Comparison of ENCODE assay signal across 19 mouse cellular contexts in genomic region chr16:19061796-19062195, GRCm38 (mm10).
A peak's percentile ranks its signal among the peaks of the same experiment; 100 is the strongest.
DNase-seq lines count a peak whose midpoint lies in the region; ATAC-seq and TF ChIP-seq lines count a peak whose summit lies in the region.
"Had no signal": no experiment of that assay in that cellular context is flagged by ENCODE, and none has a peak within 500 bp of the region (broad histone marks: within the 10 kb centered on the region; RNA-seq: fewer than 3 reads in every experiment).

No protein-coding gene starts in this region.

- no peak for TF ChIP-seq CTCF in spleen, adult 2 months (IDR thresholded peaks at IDR 0.05; ENCODE audit: extremely low read depth, insufficient read depth, insufficient read length, insufficient replicate concordance)
- TF ChIP-seq CTCF in CH12.LX (conservative IDR thresholded peaks at IDR 0.05 in 1 of 2, IDR thresholded peaks at IDR 0.05 in 1 of 2; ENCODE audit: low read depth in 2 of 2, low read length in 2 of 2): no peak
- TF ChIP-seq CTCF in small intestine, adult 2 months (IDR thresholded peaks at IDR 0.05; ENCODE audit: extremely low read depth, insufficient read length, insufficient replicate concordance, low read depth, low read length): no peak

- in situ Hi-C loops in CH12.LX (cut with MboI; ENCODE audit: low pct_ligation_motif_present, low pct_unique_long_range_greater_than_20kb, low sequenced_read_pairs): loop anchor here (5.0 to 10.0 kb wide), 2 partner anchors 34 to 57 kb away; no protein-coding TSS in a partner anchor

- 75% methylated on average over 3 of the region's 3 CpGs for WGBS in spleen, adult 2 months
- WGBS in small intestine, adult 2 months: 79% methylated on average over 3 of the region's 3 CpGs
- WGBS in hindbrain, embryonic 13.5 days: 85% methylated on average over 3 of the region's 3 CpGs

- H3K4me1 ChIP-seq in spleen, adult 2 months (ENCODE audit: control insufficient read depth, insufficient read depth, insufficient read length): peaks cover 8% of the 10 kb centered on the region
- H3K4me1 ChIP-seq in CH12.LX (ENCODE audit: control insufficient read depth in 1 of 2, insufficient read depth in 2 of 2): peaks cover 24 to 77% of the 10 kb centered on the region in 2 experiments
- no peaks in the 10 kb centered on the region for H3K4me1 ChIP-seq in small intestine, adult 2 months (ENCODE audit: control insufficient read depth, insufficient read depth, insufficient read length, low read length)
- no peaks in the 10 kb centered on the region for H3K4me1 ChIP-seq in hindbrain, embryonic 13.5 days (replicated peaks)
- H3K4me1 ChIP-seq: embryonic facial prominence, embryonic 10.5 days; embryonic facial prominence, embryonic 12.5 days; forebrain, embryonic 13.5 days; forebrain, embryonic 15.5 days had no signal

- H3K79me2 ChIP-seq in CH12.LX (replicated peaks; ENCODE audit: control insufficient read depth, extremely low read depth, insufficient read depth, poor library complexity, severe bottlenecking): peaks cover 22% of the 10 kb centered on the region

- peak overlapping the region; percentile 94 for H3K27ac ChIP-seq in spleen, adult 2 months (ENCODE audit: insufficient read depth, low read length)
- H3K27ac ChIP-seq in CH12.LX (ENCODE audit: insufficient read depth, low read depth): peak overlapping the region; percentile 98
- H3K27ac ChIP-seq in small intestine, adult 2 months (ENCODE audit: insufficient read depth, low read depth, low read length): peak overlapping the region; percentile 53
- H3K27ac ChIP-seq in hindbrain, embryonic 13.5 days: no peak overlapping the region
- H3K27ac ChIP-seq: embryonic facial prominence, embryonic 10.5 days; embryonic facial prominence, embryonic 12.5 days; forebrain, embryonic 13.5 days; forebrain, embryonic 15.5 days had no signal

- no peak for TF ChIP-seq EP300 in CH12.LX (IDR thresholded peaks at IDR 0.05; ENCODE audit: low read length)

- H3K27me3 ChIP-seq in spleen, adult 2 months (ENCODE audit: control insufficient read depth, insufficient read depth, low read length): no peaks in the 10 kb centered on the region
- no peaks in the 10 kb centered on the region for H3K27me3 ChIP-seq in CH12.LX (replicated peaks)
- no peaks in the 10 kb centered on the region for H3K27me3 ChIP-seq in small intestine, adult 2 months (ENCODE audit: control insufficient read depth, insufficient read depth, low read length)
- no peaks in the 10 kb centered on the region for H3K27me3 ChIP-seq in hindbrain, embryonic 13.5 days
- H3K27me3 ChIP-seq: embryonic facial prominence, embryonic 12.5 days; forebrain, embryonic 13.5 days; forebrain, embryonic 15.5 days had no signal

- TF ChIP-seq RAD21 in CH12.LX (IDR thresholded peaks at IDR 0.05; ENCODE audit: low read depth, low read length): no peak

- ATAC-seq in hindbrain, embryonic 13.5 days (ENCODE audit: low FRiP score): no peak
- ATAC-seq: CD4-positive, CD25-positive, alpha-beta regulatory T cell, adult 4 months; forebrain, embryonic 13.5 days; forebrain, embryonic 15.5 days; forebrain, postnatal 0 days had no signal

- dilution Hi-C loops in CH12.LX (cut with MboI; ENCODE audit: extremely low pct_ligation_motif_present, extremely low pct_unique_long_range_greater_than_20kb, low sequenced_read_pairs): no loop called here

- H3K4me2 ChIP-seq in CH12.LX (ENCODE audit: insufficient read depth, low read depth, poor library complexity, severe bottlenecking): peak overlapping the region; percentile 69
- H3K4me2 ChIP-seq in hindbrain, embryonic 13.5 days: no peak overlapping the region
- H3K4me2 ChIP-seq: embryonic facial prominence, embryonic 12.5 days; forebrain, embryonic 13.5 days; forebrain, embryonic 15.5 days had no signal

- peaks cover 14% of the 10 kb centered on the region for H3K36me3 ChIP-seq in spleen, adult 2 months (ENCODE audit: control insufficient read depth, insufficient read depth, low read length)
- peaks cover 12 to 22% of the 10 kb centered on the region in 2 experiments for H3K36me3 ChIP-seq in CH12.LX (replicated peaks in 1 of 2; ENCODE audit: control insufficient read depth in 1 of 2, insufficient read depth in 1 of 2, low read length in 1 of 2)
- no peaks in the 10 kb centered on the region for H3K36me3 ChIP-seq in small intestine, adult 2 months (ENCODE audit: control insufficient read depth, insufficient read depth, low read length)
- no peaks in the 10 kb centered on the region for H3K36me3 ChIP-seq in hindbrain, embryonic 13.5 days
- H3K36me3 ChIP-seq: embryonic facial prominence, embryonic 10.5 days; embryonic facial prominence, embryonic 12.5 days; forebrain, embryonic 15.5 days had no signal

- no peaks in the 10 kb centered on the region for H3K9me3 ChIP-seq in CH12.LX (replicated peaks; ENCODE audit: low read length)
- H3K9me3 ChIP-seq in hindbrain, embryonic 13.5 days: no peaks in the 10 kb centered on the region
- H3K9me3 ChIP-seq: embryonic facial prominence, embryonic 10.5 days; embryonic facial prominence, embryonic 12.5 days; forebrain, embryonic 13.5 days; forebrain, embryonic 15.5 days had no signal

- peak overlapping the region; percentile 56 for H3K4me3 ChIP-seq in spleen, adult 2 months (ENCODE audit: extremely low read depth, insufficient read depth, insufficient read length)
- H3K4me3 ChIP-seq in CH12.LX (replicated peaks in 1 of 3; ENCODE audit: low read depth in 2 of 3, low read length in 2 of 3, poor library complexity in 1 of 3): peak overlapping the region; percentile 42 to 51 (median 49)
- H3K4me3 ChIP-seq in small intestine, adult 2 months (ENCODE audit: low read depth, low read length): no peak overlapping the region
- no peak overlapping the region for H3K4me3 ChIP-seq in hindbrain, embryonic 13.5 days
- H3K4me3 ChIP-seq: embryonic facial prominence, embryonic 10.5 days; embryonic facial prominence, embryonic 12.5 days; forebrain, embryonic 13.5 days; forebrain, embryonic 15.5 days had no signal

- no peak for TF ChIP-seq POLR2A in spleen, adult 2 months (IDR thresholded peaks at IDR 0.05; ENCODE audit: low read depth, low read length)
- TF ChIP-seq POLR2A in CH12.LX (IDR thresholded peaks at IDR 0.05; ENCODE audit: low read depth, low read length): peak; percentile 34; the same call in 1 of the 2 replicates
- no peak for TF ChIP-seq POLR2A in small intestine, adult 2 months (IDR thresholded peaks at IDR 0.05; ENCODE audit: low read depth, low read length)

- peak overlapping the region; percentile 75 for H3K9ac ChIP-seq in CH12.LX (ENCODE audit: insufficient read depth, low read depth)
- no peak overlapping the region for H3K9ac ChIP-seq in hindbrain, embryonic 13.5 days
- H3K9ac ChIP-seq: embryonic facial prominence, embryonic 12.5 days; forebrain, embryonic 13.5 days; forebrain, embryonic 15.5 days; forebrain, postnatal 0 days had no signal

- DNase-seq in adrenal gland, adult 8-10 months: peak; percentile 4
- no peak for DNase-seq in adrenal gland, postnatal 10 days
- peak in 1 of 2 experiments; percentile 26 for DNase-seq in spleen, adult 2 months (ENCODE audit: low read depth in 1 of 2, low spot score in 2 of 2)
- DNase-seq in spleen, adult 12 weeks (ENCODE audit: low spot score): no peak
- no peak for DNase-seq in CH12.LX (ENCODE audit: extremely low read depth)
- no peak for DNase-seq in layer of hippocampus, postnatal 14 days (ENCODE audit: low spot score in 2 of 2)
- DNase-seq: cerebellum, adult 11-12 months; cerebellum, adult 2 months; cerebellum, adult 9-10 months; cerebellum, postnatal 10 days; cerebellum, postnatal 25 days; forebrain, postnatal 0 days had no signal

TF ChIP-seq in CH12.LX, 34 proteins besides CTCF, POLR2A, EP300 and RAD21:
- TF ChIP-seq RCOR1 (conservative IDR thresholded peaks at IDR 0.05; ENCODE audit: low read depth, low read length): no peak
- TF ChIP-seq MAZ (IDR thresholded peaks at IDR 0.05; ENCODE audit: low read depth, low read length): no peak
- no peak for TF ChIP-seq MXI1 (IDR thresholded peaks at IDR 0.05; ENCODE audit: low read depth, low read length)
- no peak for TF ChIP-seq BHLHE40 (IDR thresholded peaks at IDR 0.05; ENCODE audit: low read depth, low read length)
- no peak for TF ChIP-seq JUND (conservative IDR thresholded peaks at IDR 0.05; ENCODE audit: low read depth, low read length)
- TF ChIP-seq MAX (IDR thresholded peaks at IDR 0.05; ENCODE audit: low read length): no peak
- TF ChIP-seq CHD2 (IDR thresholded peaks at IDR 0.05; ENCODE audit: low read length): no peak
- TF ChIP-seq TCF12 (IDR thresholded peaks at IDR 0.05; ENCODE audit: low read depth, low read length): no peak
- no peak for TF ChIP-seq E2F4 (IDR thresholded peaks at IDR 0.05; ENCODE audit: insufficient replicate concordance, low read depth, low read length)

Comparison
In these comparisons a context has a peak if more than half of its experiments do, and no peak if none do; other contexts are left out.
1. H3K4me3 ChIP-seq: peak in spleen, adult 2 months (single experiment) and CH12.LX (3 of 3); none in small intestine, adult 2 months (single experiment) and hindbrain, embryonic 13.5 days (single experiment).